Mouse (Mus musculus) hindbrain, embryonic 16.5 days (tissue): ENCODE results near the gene Itpkc. TPM values are rescaled to one million over a fixed set of nuclear protein-coding genes. Genes with fewer than 3 reads are reported as not detected.

ENCODE experiments used
- ATAC-seq: fragments of 200-750 bp; cut with Nextera tagmentation; 2 replicates; pipeline ENCODE4 v1.8.0; 2017; ENCODE audit warnings: moderate TSS enrichment, moderate library complexity
- H3K27ac ChIP-seq: fragments of 300-500 bp; sonication (generic); 2 replicates; pipeline ENCODE4 v1.5.1; 2014; ENCODE audit warnings: low read depth, mild to moderate bottlenecking, control low read depth, low read length, moderate library complexity
- H3K27me3 ChIP-seq: fragments of 300-500 bp; sonication (generic); replicated peaks from 2 replicates; pipeline ENCODE4 v1.6.1; 2014; ENCODE audit warnings: low read length; ENCODE audit not compliant: control insufficient read depth, insufficient read depth
- H3K36me3 ChIP-seq: fragments of 300-500 bp; sonication (generic); 2 replicates; pipeline ENCODE4 v1.6.1; 2014; ENCODE audit warnings: mild to moderate bottlenecking, low read length, moderate library complexity, mixed read lengths; ENCODE audit not compliant: control insufficient read depth, insufficient read depth
- H3K4me1 ChIP-seq: fragments of 300-500 bp; sonication (generic); 2 replicates; pipeline ENCODE4 v1.6.1; 2014; ENCODE audit warnings: low read depth, low read length; ENCODE audit not compliant: control insufficient read depth, insufficient read depth
- H3K4me2 ChIP-seq: fragments of 300-500 bp; sonication (generic); 2 replicates; pipeline ENCODE4 v1.6.1; 2014; ENCODE audit warnings: mild to moderate bottlenecking, low read length, control low read depth, moderate library complexity
- H3K4me3 ChIP-seq: fragments of 300-500 bp; sonication (generic); 2 replicates; pipeline ENCODE4 v1.5.1; 2014; ENCODE audit warnings: mild to moderate bottlenecking, low read length, control low read depth, moderate library complexity
- H3K9ac ChIP-seq: fragments of 300-500 bp; sonication (generic); 2 replicates; pipeline ENCODE4 v1.6.1; 2014; ENCODE audit warnings: low read depth, mild to moderate bottlenecking, control low read depth, low read length, moderate library complexity
- H3K9me3 ChIP-seq: fragments of 300-500 bp; sonication (generic); 2 replicates; pipeline ENCODE4 v1.6.1; 2014; ENCODE audit warnings: mild to moderate bottlenecking, low read length, moderate library complexity; ENCODE audit not compliant: control insufficient read depth
- WGBS: fragments of 180-500 bp; shearing (Covaris S2); extraction: QIAGEN DNeasy Blood & Tissue Kit; methylation state at CpG from one replicate; pipeline ENCODE4 v1.1.7; 2014; 5-methylcytosine and 5-hydroxymethylcytosine counted together
- polyA plus RNA-seq: library from polyadenylated mRNA; unstranded; fragments of >200 nt; fragmentation: Nextera tagmentation; extraction: Ambion mirVana; gene quantifications from 2 replicates; pipeline ENCODE4 v1.2.1, GENCODE M21; 2015

The Itpkc gene
- polyA plus RNA-seq, 1 experiment from 2014 or later, result 5.7 TPM

GRCm38 (mm10) chr7:27177942-27178323 lies 50.5 kb downstream of the Itpkc start:
- H3K4me2 ChIP-seq, result peak overlapping the region; percentile 56
- peak overlapping the region; percentile 77 for H3K4me3 ChIP-seq
- H3K27me3 ChIP-seq, result no peaks in the 10 kb centered on the region
- H3K9ac ChIP-seq, result peak overlapping the region; percentile 79
- H3K27ac ChIP-seq, result peak overlapping the region; percentile 95
- WGBS, result 21% methylated on average over 4 of the region's 4 CpGs
- no peaks in the 10 kb centered on the region for H3K9me3 ChIP-seq
- ATAC-seq, result no peak
- H3K36me3 ChIP-seq, result peaks cover 7% of the 10 kb centered on the region; the same call in 1 of the 2 replicates
- peaks cover 9% of the 10 kb centered on the region for H3K4me1 ChIP-seq

- Histone ChIP-seq H3K9me3 (no peaks in the 10 kb centered on the region), H3K9ac (no peak overlapping the region), H3K36me3 (peaks cover 14% of the 10 kb centered on the region), H3K27ac (no peak overlapping the region), H3K4me2 (no peak overlapping the region), H3K4me1 (peaks cover 9% of the 10 kb centered on the region), H3K27me3 (no peaks in the 10 kb centered on the region), H3K4me3 (no peak overlapping the region)
- ATAC-seq, result no peak
- WGBS, result 95% methylated on average over 7 of the region's 7 CpGs
Measured at GRCm38 (mm10) chr7:27174896-27175295, 53.6 kb downstream of the Itpkc start.

- no peaks in the 10 kb centered on the region for H3K27me3 ChIP-seq
- ATAC-seq, result no peak
Measured at GRCm38 (mm10) chr7:27174496-27174895, 54.0 kb downstream of the Itpkc start.

GRCm38 (mm10) chr7:27170981-27171380 lies 57.5 kb downstream of the Itpkc start:
- no peak for ATAC-seq
- H3K27ac ChIP-seq, result no peak overlapping the region
- H3K27me3 ChIP-seq, result no peaks in the 10 kb centered on the region
- no peak overlapping the region for H3K4me3 ChIP-seq
- 92% methylated on average over 3 of the region's 3 CpGs for WGBS
- H3K9ac ChIP-seq, result no peak overlapping the region
- peaks cover 14% of the 10 kb centered on the region for H3K36me3 ChIP-seq
- no peak overlapping the region for H3K4me2 ChIP-seq
- no peaks in the 10 kb centered on the region for H3K9me3 ChIP-seq
- peaks cover 9% of the 10 kb centered on the region for H3K4me1 ChIP-seq

More at GRCm38 (mm10) chr7:27174496-27174895, 54.0 kb downstream of the Itpkc start:
- peaks cover 9% of the 10 kb centered on the region for H3K4me1 ChIP-seq
- WGBS, result 97% methylated on average over 12 of the region's 15 CpGs
- H3K9ac ChIP-seq, result no peak overlapping the region
- no peak overlapping the region for H3K27ac ChIP-seq
- no peak overlapping the region for H3K4me2 ChIP-seq
- no peaks in the 10 kb centered on the region for H3K9me3 ChIP-seq
- H3K36me3 ChIP-seq, result peaks cover 14% of the 10 kb centered on the region
- no peak overlapping the region for H3K4me3 ChIP-seq

- ATAC-seq, result no peak
- Histone ChIP-seq H3K4me3 (no peak overlapping the region), H3K27ac (no peak overlapping the region), H3K36me3 (peaks cover 11% of the 10 kb centered on the region), H3K9me3 (no peaks in the 10 kb centered on the region), H3K27me3 (no peaks in the 10 kb centered on the region), H3K9ac (no peak overlapping the region), H3K4me2 (no peak overlapping the region), H3K4me1 (peaks cover 32% of the 10 kb centered on the region)
- 95% methylated on average over 5 of the region's 5 CpGs for WGBS
Measured at GRCm38 (mm10) chr7:27168371-27168770, 60.1 kb downstream of the Itpkc start.

- H3K27me3 ChIP-seq, result no peaks in the 10 kb centered on the region
- peak overlapping the region; percentile 91 for H3K9ac ChIP-seq
- H3K27ac ChIP-seq, result peak overlapping the region; percentile 98
- H3K4me3 ChIP-seq, result peak overlapping the region; percentile 81
- H3K9me3 ChIP-seq, result no peaks in the 10 kb centered on the region
- H3K4me1 ChIP-seq, result peaks cover 39% of the 10 kb centered on the region
- 77% methylated on average over 11 of the region's 11 CpGs for WGBS
- ATAC-seq, result 0 out of 2 replicates have a peak, but pooled peaks have one; percentile 3
- peak overlapping the region; percentile 85 for H3K4me2 ChIP-seq
- peaks cover 7% of the 10 kb centered on the region for H3K36me3 ChIP-seq
Measured at GRCm38 (mm10) chr7:27167475-27168094, 60.9 kb downstream of the Itpkc start.

GRCm38 (mm10) chr7:27166614-27167474 lies 61.6 kb downstream of the Itpkc start, which contains the start of gene Egln2:
TSS of gene Egln2 (minus strand) at chr7:27166802.
- Histone ChIP-seq H3K27me3 (no peaks in the 10 kb centered on the region), H3K9me3 (no peaks in the 10 kb centered on the region), H3K9ac (peak within 1 kb of the TSS; percentile 91), H3K4me2 (peak within 1 kb of the TSS; percentile 85), H3K4me3 (peak within 1 kb of the TSS; percentile 81), H3K36me3 (peaks cover 4% of the 10 kb centered on the region; the same call in 1 of the 2 replicates), H3K27ac (peak within 1 kb of the TSS; percentile 98), H3K4me1 (peaks cover 46% of the 10 kb centered on the region)
- WGBS, result 1% methylated on average over 61 of the region's 61 CpGs
- peak; percentile 81 for ATAC-seq

GRCm38 (mm10) chr7:27166229-27166613 lies 62.2 kb downstream of the Itpkc start:
- Histone ChIP-seq H3K4me1 (peaks cover 52% of the 10 kb centered on the region), H3K36me3 (peaks cover 4% of the 10 kb centered on the region; the same call in 1 of the 2 replicates)
- under 1% methylated on average over 26 of the region's 43 CpGs for WGBS

GRCm38 (mm10) chr7:27165696-27166095 lies 62.8 kb downstream of the Itpkc start:
- Histone ChIP-seq H3K9ac (peak overlapping the region; percentile 91), H3K9me3 (no peaks in the 10 kb centered on the region), H3K4me2 (peak overlapping the region; percentile 85), H3K36me3 (peaks cover 4% of the 10 kb centered on the region; the same call in 1 of the 2 replicates), H3K4me1 (peaks cover 57% of the 10 kb centered on the region), H3K27me3 (no peaks in the 10 kb centered on the region), H3K4me3 (peak overlapping the region; percentile 81), H3K27ac (peak overlapping the region; percentile 98)
- ATAC-seq, result 0 out of 2 replicates have a peak, but pooled peaks have one; percentile 1
- WGBS, result under 1% methylated on average over 8 of the region's 8 CpGs

More at GRCm38 (mm10) chr7:27166229-27166613, 62.2 kb downstream of the Itpkc start:
- H3K27ac ChIP-seq, result peak overlapping the region; percentile 98
- peak overlapping the region; percentile 81 for H3K4me3 ChIP-seq
- H3K4me2 ChIP-seq, result peak overlapping the region; percentile 85
- no peaks in the 10 kb centered on the region for H3K9me3 ChIP-seq
- ATAC-seq, result peak; percentile 63
- H3K27me3 ChIP-seq, result no peaks in the 10 kb centered on the region
- H3K9ac ChIP-seq, result peak overlapping the region; percentile 91
